Mouse (Mus musculus) liver, postnatal 0 days (tissue): ENCODE results near the gene P2rx1.

Experiments used
- CTCF ChIP-seq: sonication (generic); IDR thresholded peaks from 2 replicates; pipeline ENCODE4 v1.5.1; 2016; ENCODE audit warnings: antibody characterized with exemption, low read depth
- EP300 ChIP-seq: IDR thresholded peaks from 2 replicates; pipeline ENCODE4 v1.6.1; 2016; ENCODE audit warnings: antibody characterized with exemption, low read depth, mild to moderate bottlenecking

DNA sequence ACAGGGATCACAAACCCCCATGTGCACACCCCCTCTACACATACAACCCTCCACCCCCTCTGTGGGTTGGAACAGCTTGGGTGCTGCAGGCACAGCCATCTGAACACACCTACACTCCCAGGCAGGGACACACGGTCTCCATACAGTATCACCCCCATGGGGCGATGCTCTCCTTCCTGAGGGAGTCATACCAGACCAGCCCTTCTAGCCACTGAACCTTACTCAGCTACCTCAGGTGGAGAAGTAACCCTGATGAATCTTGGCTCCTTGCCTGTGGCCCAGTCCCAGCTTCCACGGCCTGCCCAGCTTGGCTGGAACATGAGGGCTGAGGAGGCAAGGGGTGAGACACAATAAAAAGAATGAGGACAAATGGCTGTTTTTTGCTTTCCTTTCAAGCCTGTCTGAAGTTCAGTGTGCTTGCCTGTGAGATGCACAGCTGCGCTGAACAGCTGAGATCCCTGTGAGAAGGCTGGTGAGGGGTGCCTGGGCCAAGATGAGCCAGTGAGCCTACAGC lies 16.0 kb downstream of the P2rx1 start:
- TF ChIP-seq CTCF (no peak), EP300 (no peak)
